Comparison of ENCODE assay signal across 16 mouse cellular contexts in the genomic region with DNA sequence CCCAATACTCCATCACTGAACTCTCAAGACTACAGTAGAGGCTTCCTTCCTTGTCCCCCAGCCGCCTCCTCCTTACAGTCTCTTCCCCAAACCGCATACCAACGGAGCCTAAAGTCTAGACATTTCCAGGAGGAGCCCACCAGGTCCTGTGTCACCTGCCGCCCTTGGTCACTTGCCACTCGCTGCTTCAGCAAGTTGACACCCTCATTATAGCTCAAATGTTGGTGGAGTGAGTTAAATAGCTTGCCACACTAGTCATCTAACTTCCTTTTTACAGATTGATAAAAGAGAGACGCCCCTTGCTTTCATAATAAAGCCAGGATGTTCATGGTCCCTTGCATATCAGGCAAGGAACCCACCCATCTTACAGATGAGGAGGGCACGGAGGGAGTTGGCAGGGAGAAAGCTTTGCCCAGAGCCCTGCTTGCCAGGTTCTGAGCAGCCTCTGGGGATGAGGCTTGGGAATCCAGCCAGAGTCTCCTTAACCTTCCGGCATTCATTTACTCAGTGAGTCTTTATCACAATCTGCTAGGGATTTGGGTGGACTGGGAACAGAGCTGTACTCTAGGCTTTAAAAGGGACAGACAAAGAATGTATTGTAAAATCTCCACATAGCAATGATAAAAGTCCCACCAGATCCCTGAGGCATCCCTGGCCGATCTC. TPM values are rescaled to one million over a fixed set of nuclear protein-coding genes. Genes with fewer than 3 reads are reported as not detected.
A peak's percentile ranks its signal among the peaks of the same experiment; 100 is the strongest.
DNase-seq lines count a peak whose midpoint lies in the region; ATAC-seq and TF ChIP-seq lines count a peak whose summit lies in the region.
"Had no signal": no experiment of that assay in that cellular context is flagged by ENCODE, and none has a peak within 500 bp of the region (broad histone marks: within the 10 kb centered on the region; RNA-seq: fewer than 3 reads in every experiment).

No protein-coding gene starts in this region.

- 53% methylated on average over 9 of the region's 9 CpGs for WGBS in heart, embryonic 14.5 days
- 69% methylated on average over 9 of the region's 9 CpGs for WGBS in spleen, adult 2 months
- WGBS in embryonic facial prominence, embryonic 10.5 days: 68% methylated on average over 9 of the region's 9 CpGs
- WGBS in hindbrain, embryonic 16.5 days: 82% methylated on average over 9 of the region's 9 CpGs

- H3K27ac ChIP-seq in heart, embryonic 14.5 days (replicated peaks in 1 of 2; ENCODE audit: control insufficient read depth in 1 of 2, insufficient read depth in 1 of 2, low read depth in 2 of 2, low read length in 2 of 2): peak overlapping the region; percentile 0 to 32; a peak in 1 of 4 replicates
- peak overlapping the region; percentile 19; the same call in 1 of the 2 replicates for H3K27ac ChIP-seq in spleen, adult 2 months (ENCODE audit: insufficient read depth, low read length)
- H3K27ac ChIP-seq in embryonic facial prominence, embryonic 10.5 days (replicated peaks): peak overlapping the region; percentile 92
- no peak overlapping the region for H3K27ac ChIP-seq in hindbrain, embryonic 16.5 days (ENCODE audit: low read depth, low read length)
- H3K27ac ChIP-seq: forebrain, embryonic 12.5 days; hindbrain, embryonic 10.5 days; liver, embryonic 14.5 days had no signal

- no peak overlapping the region for H3K4me2 ChIP-seq in heart, embryonic 14.5 days (ENCODE audit: low read length)
- H3K4me2 ChIP-seq in hindbrain, embryonic 16.5 days (ENCODE audit: low read length): no peak overlapping the region

- no peak overlapping the region for H3K4me3 ChIP-seq in heart, embryonic 14.5 days (ENCODE audit: control insufficient read depth in 1 of 2, insufficient read depth in 1 of 2, low read depth in 1 of 2, low read length in 2 of 2)
- no peak overlapping the region for H3K4me3 ChIP-seq in spleen, adult 2 months (ENCODE audit: extremely low read depth, insufficient read depth, insufficient read length)
- H3K4me3 ChIP-seq in embryonic facial prominence, embryonic 10.5 days: peak overlapping the region; percentile 80; the same call in 1 of the 2 replicates
- no peak overlapping the region for H3K4me3 ChIP-seq in hindbrain, embryonic 16.5 days (ENCODE audit: low read length)
- H3K4me3 ChIP-seq: forebrain, embryonic 12.5 days had no signal

- no peak overlapping the region; the same call in 1 of the 2 replicates for H3K9ac ChIP-seq in heart, embryonic 14.5 days (ENCODE audit: low read length)
- no peak overlapping the region for H3K9ac ChIP-seq in hindbrain, embryonic 16.5 days (ENCODE audit: low read depth, low read length)
- H3K9ac ChIP-seq: forebrain, embryonic 12.5 days; liver, embryonic 14.5 days had no signal

- H3K36me3 ChIP-seq in heart, embryonic 14.5 days (ENCODE audit: control insufficient read depth, insufficient read depth, low read length): no peaks in the 10 kb centered on the region
- H3K36me3 ChIP-seq in spleen, adult 2 months (ENCODE audit: control insufficient read depth, insufficient read depth, low read length): no peaks in the 10 kb centered on the region
- H3K36me3 ChIP-seq in embryonic facial prominence, embryonic 10.5 days (replicated peaks): peaks cover 6% of the 10 kb centered on the region; the same call in 1 of the 2 replicates
- no peaks in the 10 kb centered on the region for H3K36me3 ChIP-seq in hindbrain, embryonic 16.5 days (ENCODE audit: control insufficient read depth, insufficient read depth, low read length)
- H3K36me3 ChIP-seq: forebrain, embryonic 12.5 days; hindbrain, embryonic 10.5 days had no signal

- H3K27me3 ChIP-seq in heart, embryonic 14.5 days (ENCODE audit: control insufficient read depth, insufficient read depth, low read length): no peaks in the 10 kb centered on the region
- no peaks in the 10 kb centered on the region for H3K27me3 ChIP-seq in spleen, adult 2 months (ENCODE audit: control insufficient read depth, insufficient read depth, low read length)
- H3K27me3 ChIP-seq in embryonic facial prominence, embryonic 10.5 days (replicated peaks; ENCODE audit: low read depth, poor library complexity, severe bottlenecking): peaks cover 4% of the 10 kb centered on the region; the same call in 1 of the 2 replicates
- H3K27me3 ChIP-seq in hindbrain, embryonic 16.5 days (replicated peaks; ENCODE audit: control insufficient read depth, insufficient read depth, low read length): no peaks in the 10 kb centered on the region

- no peak for TF ChIP-seq CTCF in spleen, adult 2 months (IDR thresholded peaks at IDR 0.05; ENCODE audit: extremely low read depth, insufficient read depth, insufficient read length, insufficient replicate concordance)

- H3K9me3 ChIP-seq in heart, embryonic 14.5 days (ENCODE audit: control insufficient read depth, low read length): no peaks in the 10 kb centered on the region
- 0 out of 2 replicates have a peak, but pooled peaks cover 3% of the 10 kb centered on the region for H3K9me3 ChIP-seq in embryonic facial prominence, embryonic 10.5 days
- H3K9me3 ChIP-seq in hindbrain, embryonic 16.5 days (ENCODE audit: control insufficient read depth, low read length): no peaks in the 10 kb centered on the region
- H3K9me3 ChIP-seq: forebrain, embryonic 12.5 days had no signal

- peaks cover 15 to 42% of the 10 kb centered on the region in 2 experiments for H3K4me1 ChIP-seq in heart, embryonic 14.5 days (ENCODE audit: control insufficient read depth in 2 of 2, insufficient read depth in 2 of 2, low read length in 2 of 2)
- H3K4me1 ChIP-seq in spleen, adult 2 months (ENCODE audit: control insufficient read depth, insufficient read depth, insufficient read length): peaks cover 10% of the 10 kb centered on the region; the same call in 1 of the 2 replicates
- H3K4me1 ChIP-seq in embryonic facial prominence, embryonic 10.5 days: peaks cover 49% of the 10 kb centered on the region
- peaks cover 21% of the 10 kb centered on the region for H3K4me1 ChIP-seq in hindbrain, embryonic 16.5 days (ENCODE audit: control insufficient read depth, insufficient read depth, low read depth, low read length)

- DNase-seq in heart, adult 8-10 months (ENCODE audit: low spot score): no peak
- DNase-seq in spleen, adult 2 months (ENCODE audit: low read depth in 1 of 2, low spot score in 2 of 2): no peak
- no peak for DNase-seq in spleen, postnatal 10 days (ENCODE audit: low spot score in 2 of 2)
- DNase-seq in embryonic facial prominence, embryonic 10.5 days (ENCODE audit: low spot score): no peak
- peak; percentile 78 for DNase-seq in testis, postnatal 14 days (ENCODE audit: low spot score)
- DNase-seq: cerebellum, adult 18-20 months; lung, postnatal 4 days; right cerebral cortex, adult 18-20 months; thymus, postnatal 25 days had no signal

- TF ChIP-seq POLR2A in spleen, adult 2 months (IDR thresholded peaks at IDR 0.05; ENCODE audit: low read depth, low read length): no peak

- ATAC-seq in heart, embryonic 14.5 days (ENCODE audit: insufficient number of reproducible peaks, insufficient read depth, low FRiP score, low read depth): no peak
- no peak for ATAC-seq in hindbrain, embryonic 16.5 days
- ATAC-seq: intestine, embryonic 16.5 days; midbrain, embryonic 16.5 days had no signal

RNA-seq across cellular contexts. Expression of gene Pkn1, which starts 1.6 kb away (rescaled TPM):
- 19.5 and 22.7 TPM in 2 replicates for polyA plus RNA-seq in heart, embryonic 14.5 days (2014; fragmentation: Nextera tagmentation; extraction: Ambion mirVana)
- 10 to 100 TPM; 44.0 to 47.6 (median 46.6) TPM for total RNA-seq in heart, adult 8-10 months (2022)
- polyA plus RNA-seq in spleen, adult 2 months (2012; rRNA removed): 165 and 208 TPM in 2 replicates
- polyA plus RNA-seq in embryonic facial prominence, embryonic 10.5 days (2016; fragmentation: Nextera tagmentation; extraction: Ambion mirVana): 30.3 and 30.9 TPM in 2 replicates
- polyA plus RNA-seq in hindbrain, embryonic 16.5 days (2015; fragmentation: Nextera tagmentation; extraction: Ambion mirVana): 21.2 and 24.6 TPM in 2 replicates

RNA-seq across cellular contexts. Expression of gene Ddx39, which starts 14.4 kb away (rescaled TPM):
- 114 and 119 TPM in 2 replicates for polyA plus RNA-seq in heart, embryonic 14.5 days (2014; fragmentation: Nextera tagmentation; extraction: Ambion mirVana)
- total RNA-seq in heart, adult 8-10 months (2022): 10 to 100 TPM; 14.2 to 17.0 (median 15.4) TPM
- 52.9 TPM in 2 replicates for polyA plus RNA-seq in spleen, adult 2 months (2012; rRNA removed)
- 286 and 311 TPM in 2 replicates for polyA plus RNA-seq in embryonic facial prominence, embryonic 10.5 days (2016; fragmentation: Nextera tagmentation; extraction: Ambion mirVana)
- 92.6 and 97.9 TPM in 2 replicates for polyA plus RNA-seq in hindbrain, embryonic 16.5 days (2015; fragmentation: Nextera tagmentation; extraction: Ambion mirVana)

RNA-seq across cellular contexts. Expression of gene Ptger1, which starts 34.1 kb away (rescaled TPM):
- polyA plus RNA-seq in heart, embryonic 14.5 days (2014; fragmentation: Nextera tagmentation; extraction: Ambion mirVana): 0.42 and 0.58 TPM in 2 replicates
- total RNA-seq in heart, adult 8-10 months (2022): under 1 TPM; 0.17 to 0.57 (median 0.26) TPM
- 2.3 TPM in 2 replicates for polyA plus RNA-seq in spleen, adult 2 months (2012; rRNA removed)
- polyA plus RNA-seq in embryonic facial prominence, embryonic 10.5 days (2016; fragmentation: Nextera tagmentation; extraction: Ambion mirVana): 0.36 and 0.41 TPM in 2 replicates
- 0.61 and 0.87 TPM in 2 replicates for polyA plus RNA-seq in hindbrain, embryonic 16.5 days (2015; fragmentation: Nextera tagmentation; extraction: Ambion mirVana)

RNA-seq across cellular contexts. Expression of gene Adgre5, which starts 40.6 kb away (rescaled TPM):
- 35.6 and 35.9 TPM in 2 replicates for polyA plus RNA-seq in heart, embryonic 14.5 days (2014; fragmentation: Nextera tagmentation; extraction: Ambion mirVana)
- total RNA-seq in heart, adult 8-10 months (2022): 10 to 100 TPM; 42.4 to 50.4 (median 43.5) TPM
- 232 and 275 TPM in 2 replicates for polyA plus RNA-seq in spleen, adult 2 months (2012; rRNA removed)
- 7.8 and 11.5 TPM in 2 replicates for polyA plus RNA-seq in embryonic facial prominence, embryonic 10.5 days (2016; fragmentation: Nextera tagmentation; extraction: Ambion mirVana)
- polyA plus RNA-seq in hindbrain, embryonic 16.5 days (2015; fragmentation: Nextera tagmentation; extraction: Ambion mirVana): 9.9 and 14.6 TPM in 2 replicates

RNA-seq across cellular contexts. Expression of gene Gipc1, which starts 48.1 kb away (rescaled TPM):
- 133 and 139 TPM in 2 replicates for polyA plus RNA-seq in heart, embryonic 14.5 days (2014; fragmentation: Nextera tagmentation; extraction: Ambion mirVana)
- 10 to 100 TPM; 21.4 to 25.1 (median 23.3) TPM for total RNA-seq in heart, adult 8-10 months (2022)
- 27.7 and 32.5 TPM in 2 replicates for polyA plus RNA-seq in spleen, adult 2 months (2012; rRNA removed)
- 208 and 209 TPM in 2 replicates for polyA plus RNA-seq in embryonic facial prominence, embryonic 10.5 days (2016; fragmentation: Nextera tagmentation; extraction: Ambion mirVana)
- 135 TPM in 2 replicates for polyA plus RNA-seq in hindbrain, embryonic 16.5 days (2015; fragmentation: Nextera tagmentation; extraction: Ambion mirVana)
